Mouse (Mus musculus) left cerebral cortex, postnatal 4 days (tissue): ENCODE data around the gene Rpl32. TPM values are rescaled to one million over a fixed set of nuclear protein-coding genes. Genes with fewer than 3 reads are reported as not detected.

Experiments
- DNase-seq: peaks from one replicate; pipeline ENCODE4 v3.0.0-alpha.2; 2022
- intact Hi-C: fragments of 180-260 bp; cut with DNase I; formaldehyde crosslinking; loops from one replicate; pipeline ENCODE4 v1.15.1; 2025
- total RNA-seq, 2 experiments: library from RNA; stranded (reverse); gene quantifications; 2 replicates each; pipeline ENCODE4 v1.2.3; 2021

Rpl32 gene
- total RNA-seq, 2 experiments from 2014 or later: 842 to 903 TPM

DNA sequence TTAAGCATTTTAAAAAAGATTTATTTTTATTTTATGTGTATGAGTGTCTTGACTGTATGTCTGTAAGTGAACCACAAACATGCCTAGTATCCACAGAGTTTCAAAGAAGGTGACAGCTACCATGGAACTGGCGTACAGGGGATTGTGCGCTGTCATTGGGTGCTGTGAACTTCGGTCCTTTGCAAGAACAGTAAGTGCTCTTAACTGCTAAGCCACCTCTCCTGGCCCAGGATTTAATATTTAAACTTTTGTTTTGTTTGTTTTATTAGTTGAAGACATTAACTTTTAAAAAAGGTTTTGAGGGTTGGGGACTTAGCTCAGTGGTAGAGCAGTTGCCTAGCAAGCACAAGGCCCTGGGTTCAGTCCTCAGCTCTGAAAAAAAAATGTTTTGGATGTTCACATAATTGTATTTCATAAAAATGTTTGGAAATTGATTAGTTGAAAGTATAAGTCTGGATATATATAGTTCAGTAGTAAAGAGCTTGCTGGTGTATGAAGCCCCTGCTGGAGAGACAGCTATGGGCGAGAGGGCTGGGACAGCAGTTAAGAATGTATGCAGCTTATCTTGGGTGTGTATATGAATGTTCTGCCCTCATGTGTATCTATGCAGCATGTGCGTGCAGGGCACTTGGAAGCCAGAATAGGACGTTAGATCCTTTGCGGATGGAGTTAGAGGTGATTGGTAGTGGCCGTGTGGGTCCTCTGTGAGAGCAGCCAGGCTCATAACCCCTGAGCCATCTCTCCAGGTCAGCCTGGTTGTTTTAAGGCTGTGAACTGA, 12.9 kb upstream of the Rpl32 start:
- intact Hi-C loops: no loop called here
- DNase-seq: no peak

DNA sequence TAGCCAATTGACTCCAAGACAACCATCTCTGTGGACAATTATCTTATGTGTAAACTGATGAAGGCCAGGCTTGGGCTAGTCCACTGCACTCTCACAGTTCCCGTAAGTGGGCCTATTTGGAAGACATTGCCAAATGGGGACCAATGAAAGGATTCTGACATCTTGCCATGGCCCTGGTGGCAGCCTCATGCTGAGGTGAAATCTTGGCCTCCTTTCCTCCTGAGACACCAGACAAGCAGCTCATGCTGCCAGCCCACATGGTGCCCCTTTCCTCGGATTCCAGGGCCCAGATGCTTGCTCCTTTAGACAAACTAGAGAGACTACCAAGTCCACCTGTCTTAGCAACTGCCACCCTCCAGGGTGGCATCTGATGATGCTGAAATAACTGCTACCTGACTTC, 9.6 kb upstream of the Rpl32 start:
- DNase-seq: peak; percentile 35
- intact Hi-C loops: no loop called here

DNA sequence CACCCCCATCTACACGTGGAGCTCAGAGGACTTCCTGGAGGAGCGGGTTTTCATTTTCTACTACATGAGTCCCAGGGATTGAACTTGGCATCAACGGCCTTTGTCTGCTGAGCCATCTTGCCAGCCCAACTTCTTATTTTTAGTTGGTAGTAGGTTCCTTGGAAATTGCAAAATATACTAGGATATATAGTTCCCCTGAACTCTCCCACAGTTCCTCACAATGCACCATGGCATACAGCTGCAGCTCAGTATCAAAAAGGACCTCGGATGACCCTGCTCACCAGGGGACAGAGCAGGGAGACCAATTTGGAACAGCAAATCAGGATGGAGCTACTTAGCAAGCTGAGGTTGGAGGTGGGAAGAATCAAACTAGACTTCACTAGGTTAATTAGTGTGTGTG, 6.5 kb upstream of the Rpl32 start:
- intact Hi-C loops: no loop called here
- DNase-seq: no peak

DNA sequence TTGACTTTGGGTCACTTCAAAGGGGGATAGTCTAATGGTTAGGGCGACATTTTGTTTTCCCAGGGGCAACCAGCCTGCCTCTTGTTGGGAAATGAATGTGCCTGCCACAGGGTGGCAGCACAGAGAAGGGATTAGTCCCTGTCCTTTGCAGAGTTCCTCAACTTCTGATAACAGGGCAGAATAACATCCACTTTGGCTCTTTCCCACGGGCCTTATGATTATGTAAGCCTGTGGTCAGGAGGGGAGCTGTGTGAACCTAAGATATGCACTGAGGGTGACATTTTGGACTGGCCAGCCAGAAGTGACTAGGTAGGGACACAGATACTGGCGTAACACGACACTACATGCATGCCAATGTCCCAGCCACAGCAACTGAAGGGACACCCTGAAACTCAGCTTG, 5.6 kb upstream of the Rpl32 start:
- intact Hi-C loops: no loop called here
- peak; percentile 62 for DNase-seq

DNA sequence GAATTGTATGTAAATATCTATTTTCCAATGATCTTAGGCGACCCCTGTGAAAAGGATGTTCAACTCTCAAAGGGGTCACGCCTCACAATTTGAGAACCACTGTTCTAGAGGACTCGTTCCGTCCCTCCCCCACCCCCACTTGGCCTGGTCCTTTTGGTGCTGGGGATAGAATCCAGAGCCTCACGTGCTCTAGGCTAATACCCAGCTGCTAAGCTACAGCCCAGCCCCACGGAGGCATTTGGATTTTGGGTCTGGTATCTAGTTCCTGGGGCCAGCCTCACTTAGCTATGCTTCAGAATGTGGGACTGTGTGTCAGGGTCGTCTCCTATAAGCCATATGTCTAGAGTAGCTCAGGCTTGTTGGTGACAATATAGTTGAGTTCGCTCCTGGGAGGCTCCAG, 3.1 kb upstream of the Rpl32 start:
- DNase-seq: no peak
- intact Hi-C loops: no loop called here

DNA sequence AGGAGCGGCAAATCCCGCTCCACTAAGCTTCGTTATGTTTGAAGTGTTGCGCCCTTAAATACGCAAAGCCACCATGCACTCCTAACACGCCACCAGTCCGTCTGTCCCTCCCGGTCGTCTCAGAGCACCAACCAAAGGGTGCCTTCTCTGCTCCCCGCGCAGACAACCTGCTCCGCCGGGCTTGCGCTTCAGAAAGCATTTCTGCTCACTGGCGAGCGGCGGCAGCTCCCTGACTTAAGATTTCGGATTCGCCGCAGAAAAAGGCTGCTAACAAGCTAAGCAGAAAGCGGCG, 405 bp downstream of the Rpl32 start:
- intact Hi-C loops: loop anchor here (5.0 kb wide), 1 partner anchor 44 kb away; the partner anchor contains the start of genes Ift122 and Mbd4
- DNase-seq: no peak

DNA sequence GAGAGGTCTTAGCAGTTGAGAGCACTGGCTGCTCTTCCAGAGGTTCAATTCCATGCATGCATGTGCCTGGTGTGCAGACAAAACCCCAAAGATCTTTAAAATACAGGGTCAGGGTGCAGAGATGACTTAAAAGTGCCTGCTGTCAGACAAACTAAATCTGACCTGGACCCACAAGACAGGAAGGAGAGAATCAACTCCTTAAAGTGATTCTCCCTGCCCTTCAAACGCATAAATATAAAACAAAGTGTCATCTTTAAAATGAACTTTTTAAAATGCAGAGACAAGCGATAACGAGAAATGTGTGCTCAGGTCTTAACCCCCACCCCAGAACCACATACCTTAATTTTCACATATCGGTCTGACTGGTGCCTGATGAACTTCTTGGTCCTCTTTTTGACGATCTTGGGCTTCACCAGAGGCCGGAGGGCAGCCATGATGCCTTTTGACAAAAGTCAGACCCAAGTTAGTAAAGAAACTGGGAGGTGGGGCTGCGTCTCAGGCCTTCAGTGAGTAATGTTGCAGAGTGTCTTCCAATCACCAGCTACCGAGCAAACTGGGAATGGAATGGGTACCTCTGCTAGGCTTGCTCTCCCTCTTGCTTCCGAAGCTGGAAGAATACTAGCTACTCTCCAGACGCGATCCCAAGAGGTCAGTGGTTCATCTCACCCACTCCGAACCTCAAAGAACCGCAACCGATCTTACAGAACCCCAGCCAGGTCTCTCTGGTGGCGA, 917 bp downstream of the Rpl32 start:
- intact Hi-C loops: loop anchor here (5.0 kb wide), 1 partner anchor 45 kb away; the partner anchor contains the start of genes Ift122 and Mbd4
- no peak for DNase-seq

DNA sequence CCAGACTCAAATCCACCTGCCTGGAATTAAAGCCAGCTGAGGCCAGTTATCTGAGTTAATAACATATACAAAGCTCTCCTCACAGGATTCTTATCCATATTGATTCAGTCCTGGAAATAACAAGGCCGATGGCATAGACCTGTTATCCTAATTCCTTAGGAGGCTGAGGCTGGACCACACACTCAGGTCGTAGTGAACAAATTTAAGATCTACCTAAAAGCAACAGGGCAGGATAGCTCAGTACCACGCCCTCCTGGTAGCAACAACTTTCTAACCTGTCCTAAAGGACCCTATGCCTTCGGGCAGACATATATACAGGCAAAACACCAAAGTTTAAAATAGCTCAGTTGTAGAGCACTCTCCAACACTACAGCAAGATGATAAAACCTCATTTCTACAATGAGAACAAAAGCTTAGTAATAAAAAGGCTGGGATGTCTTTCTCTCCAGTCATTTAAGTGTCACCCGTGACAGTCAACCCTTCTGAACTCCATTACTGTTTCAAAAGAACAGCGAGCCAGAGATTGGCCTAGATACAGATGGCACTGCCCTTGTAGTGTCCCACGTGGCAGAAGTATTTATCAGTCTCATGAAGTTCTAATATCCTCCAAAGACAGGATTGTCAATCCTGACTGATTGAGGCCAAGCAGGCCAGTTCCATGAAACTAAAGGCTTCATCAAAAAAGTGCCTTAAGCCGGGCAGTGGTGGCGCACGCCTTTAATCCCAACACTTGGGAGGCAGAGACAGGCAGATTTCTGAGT, 3.9 kb downstream of the Rpl32 start:
- no peak for DNase-seq
- intact Hi-C loops: loop anchor here (5.0 kb wide), 1 partner anchor 48 kb away; the partner anchor contains the start of genes Ift122 and Mbd4

DNA sequence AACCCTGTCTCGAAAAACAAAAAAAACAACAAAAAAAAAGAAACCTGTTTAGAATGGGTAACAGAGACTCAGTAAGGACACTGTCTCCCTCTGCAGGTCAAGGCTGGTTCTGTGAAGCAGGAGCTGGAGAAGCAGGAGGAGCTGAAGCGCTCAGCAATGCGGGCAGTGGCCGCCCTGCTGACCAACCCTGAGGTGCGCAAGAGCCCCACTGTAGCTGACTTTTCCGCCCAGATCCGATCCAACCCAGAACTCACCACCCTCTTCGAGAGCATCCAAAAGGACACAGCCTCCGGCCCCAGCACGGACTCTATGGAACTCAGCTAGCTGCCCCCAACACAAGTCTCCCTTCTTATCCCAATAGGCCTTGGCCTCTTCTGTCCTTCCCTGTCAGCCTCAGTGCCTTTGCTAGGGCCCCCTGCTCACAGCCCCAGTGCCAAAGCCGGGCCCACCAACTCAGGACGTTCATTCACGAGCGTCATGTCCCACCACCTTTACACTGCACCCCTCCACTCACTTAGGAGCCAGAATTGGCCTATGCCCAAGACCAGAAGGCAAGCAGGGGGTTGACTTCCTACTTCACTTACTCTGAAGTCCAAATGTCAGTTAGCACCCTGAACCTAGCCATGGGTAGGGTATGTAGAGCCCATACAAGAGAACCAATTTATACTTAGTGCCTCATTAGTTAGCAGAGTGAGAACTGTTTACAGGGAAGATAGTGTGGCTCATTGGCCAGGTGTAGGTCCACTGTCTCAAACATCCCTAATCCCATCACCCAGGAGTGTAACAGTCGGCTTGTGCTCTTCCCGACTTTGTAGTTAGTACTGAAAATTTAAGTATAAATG, 4.8 kb downstream of the Rpl32 start:
- intact Hi-C loops: no loop called here
- DNase-seq: peak; percentile 82

DNA sequence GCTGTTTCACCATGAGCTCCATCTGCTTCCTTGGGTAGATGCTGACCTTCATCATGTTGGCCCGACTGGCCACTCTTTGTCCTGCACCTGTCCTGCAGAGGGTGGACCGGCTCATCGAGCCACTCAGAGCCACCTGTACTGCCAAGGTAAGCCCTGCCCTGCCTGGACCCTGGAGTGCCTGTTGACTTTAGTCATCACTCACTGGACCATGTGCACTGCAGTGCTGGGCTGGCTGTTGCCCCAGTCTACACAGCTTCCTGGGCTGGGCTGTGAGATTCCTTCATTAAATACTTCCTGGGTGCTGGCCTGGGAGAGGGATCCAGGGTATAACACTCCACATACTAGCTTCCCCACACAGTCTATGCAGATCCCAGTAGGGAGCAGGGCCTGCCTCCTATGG, 6.7 kb downstream of the Rpl32 start:
- intact Hi-C loops: no loop called here
- DNase-seq: no peak

DNA sequence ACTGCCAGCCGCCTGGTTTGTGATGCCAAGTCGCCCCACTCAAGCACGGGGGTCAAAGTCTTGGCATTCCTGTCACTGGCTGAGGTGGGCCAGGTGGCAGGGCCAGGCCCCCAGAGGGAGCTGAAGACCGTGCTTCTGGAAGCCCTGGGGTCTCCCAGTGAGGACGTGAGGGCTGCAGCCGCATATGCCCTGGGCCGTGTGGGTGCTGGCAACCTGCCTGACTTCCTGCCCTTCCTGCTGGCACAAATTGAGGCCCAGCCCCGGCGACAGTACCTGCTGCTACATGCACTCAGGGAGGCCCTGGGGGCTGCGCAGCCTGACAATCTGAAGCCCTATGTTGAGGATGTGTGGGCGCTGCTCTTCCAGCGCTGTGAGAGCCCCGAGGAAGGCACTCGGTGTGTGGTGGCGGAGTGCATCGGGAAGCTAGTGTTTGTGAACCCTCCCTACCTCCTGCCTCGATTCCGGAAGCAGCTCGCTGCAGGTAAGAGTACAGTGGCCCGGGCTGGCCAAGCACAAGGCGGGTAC, 15.8 kb downstream of the Rpl32 start:
- intact Hi-C loops: loop anchor here (10.0 kb wide), 1 partner anchor 168 kb away; no protein-coding TSS in a partner anchor
- peak; percentile 61 for DNase-seq

DNA sequence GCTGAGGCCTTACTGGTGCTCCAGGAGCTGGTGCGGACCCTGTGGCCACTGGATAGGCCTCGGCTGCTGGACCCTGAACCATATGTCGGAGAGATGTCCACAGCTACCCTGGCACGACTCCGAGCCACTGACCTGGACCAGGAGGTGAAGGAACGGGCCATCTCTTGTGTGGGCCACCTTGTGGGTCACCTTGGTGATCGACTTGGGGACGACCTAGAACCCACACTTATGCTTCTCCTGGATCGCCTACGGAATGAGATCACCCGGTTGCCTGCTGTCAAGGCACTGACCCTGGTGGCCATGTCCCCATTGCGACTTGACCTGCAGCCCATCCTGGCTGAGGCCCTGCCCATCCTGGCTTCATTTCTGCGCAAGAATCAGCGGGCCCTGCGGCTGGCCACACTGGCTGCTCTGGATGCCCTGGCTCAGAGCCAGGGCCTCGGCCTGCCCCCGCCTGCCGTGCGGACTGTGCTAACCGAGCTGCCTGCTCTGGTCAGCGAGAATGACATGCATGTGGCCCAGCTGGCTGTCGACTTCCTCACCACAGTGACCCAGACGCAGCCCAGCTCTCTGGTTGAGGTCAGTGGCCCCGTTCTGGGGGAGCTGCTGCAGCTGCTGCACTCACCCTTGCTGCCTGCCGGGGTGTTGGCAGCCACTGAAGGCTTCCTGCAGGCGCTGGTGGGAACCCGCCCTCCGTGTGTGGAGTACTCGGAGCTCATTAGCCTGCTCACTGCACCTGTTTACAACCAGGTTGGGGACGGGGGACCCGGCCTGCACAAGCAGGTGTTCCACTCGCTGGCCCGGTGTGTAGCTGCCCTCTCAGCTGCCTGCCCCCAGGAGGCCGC, 16.5 kb downstream of the Rpl32 start:
- DNase-seq: peak; percentile 61
- intact Hi-C loops: loop anchor here (10.0 kb wide), 1 partner anchor 167 kb away; no protein-coding TSS in a partner anchor

DNA sequence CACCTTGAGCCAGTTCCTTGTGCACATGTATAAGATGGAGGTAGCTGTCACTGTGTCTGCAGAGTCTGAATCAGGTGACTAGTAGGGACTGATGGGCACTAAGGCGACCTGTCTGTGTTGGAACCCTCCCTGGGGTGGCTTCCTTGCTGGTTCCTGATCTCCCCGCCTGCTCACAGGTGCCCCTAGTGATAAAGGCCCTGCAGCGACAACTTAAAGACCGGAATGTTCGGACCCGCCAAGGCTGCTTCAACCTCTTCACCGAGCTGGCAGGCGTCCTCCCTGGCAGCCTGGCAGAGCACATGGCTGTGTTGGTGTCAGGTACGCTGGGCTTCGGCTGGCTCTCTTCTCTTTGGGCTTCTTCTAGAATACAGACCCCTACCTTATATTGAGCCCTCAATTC, 17.5 kb downstream of the Rpl32 start:
- no peak for DNase-seq
- intact Hi-C loops: loop anchor here (10.0 kb wide), 1 partner anchor 166 kb away; no protein-coding TSS in a partner anchor

DNA sequence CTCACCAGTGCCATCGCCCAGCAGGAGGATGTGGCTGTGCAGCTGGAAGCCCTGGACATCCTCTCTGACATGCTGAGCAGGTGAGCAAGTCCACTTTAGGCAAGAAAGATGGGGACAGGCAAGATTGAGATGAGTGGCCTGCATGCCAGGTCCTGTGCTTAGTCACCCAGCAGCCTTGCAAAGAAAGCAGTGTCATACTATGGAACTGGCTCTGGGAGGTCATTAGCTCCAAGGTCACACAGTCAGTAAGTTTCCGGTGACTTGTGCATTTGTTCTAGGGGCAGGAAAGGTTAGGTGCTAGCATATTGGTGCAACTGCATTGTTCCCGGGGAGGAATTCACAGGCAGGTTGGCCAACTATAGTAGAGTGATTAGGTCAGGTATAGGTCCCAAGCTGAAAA, 25.8 kb downstream of the Rpl32 start:
- intact Hi-C loops: no loop called here
- DNase-seq: no peak

DNA sequence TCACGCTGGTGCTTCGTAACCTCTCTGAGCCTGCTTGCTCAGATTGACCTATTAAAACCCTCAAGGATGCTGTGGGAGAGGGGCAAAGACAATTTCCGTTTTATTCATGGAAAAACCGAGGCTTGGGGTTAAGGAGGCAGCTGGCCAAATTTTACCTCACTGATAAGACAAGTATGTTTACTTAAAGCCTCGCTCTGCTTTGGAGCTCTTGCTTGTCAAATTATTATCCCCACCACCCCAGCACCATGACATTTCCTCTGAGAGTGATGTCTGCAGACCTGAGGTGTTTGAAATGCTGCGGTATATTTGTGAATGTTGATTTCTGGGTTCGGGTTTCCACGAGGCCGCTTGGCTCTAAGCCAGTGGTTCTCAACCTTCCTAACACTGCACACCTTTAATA, 32.2 kb downstream of the Rpl32 start:
- intact Hi-C loops: no loop called here
- DNase-seq: no peak

DNA sequence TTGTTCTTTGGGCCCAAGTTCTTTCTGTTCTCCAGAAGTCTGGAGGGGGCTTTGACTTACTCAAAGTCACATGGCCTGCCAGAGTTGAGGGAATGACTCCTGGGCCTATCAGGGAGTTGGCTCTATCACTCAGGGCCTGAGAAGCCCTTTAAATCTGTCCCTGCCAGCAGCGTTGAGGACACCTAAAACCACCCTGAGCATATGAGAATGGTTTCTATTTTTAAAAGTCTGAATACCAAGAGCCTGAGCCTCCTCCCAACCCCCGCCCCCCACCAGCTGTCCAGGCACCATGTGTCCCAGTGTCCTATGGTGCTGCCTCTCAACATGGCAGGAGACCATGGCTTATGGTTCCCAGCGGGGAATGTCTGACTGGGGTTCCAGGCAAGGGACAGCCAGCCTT, 32.7 kb downstream of the Rpl32 start:
- intact Hi-C loops: no loop called here
- peak; percentile 35 for DNase-seq

DNA sequence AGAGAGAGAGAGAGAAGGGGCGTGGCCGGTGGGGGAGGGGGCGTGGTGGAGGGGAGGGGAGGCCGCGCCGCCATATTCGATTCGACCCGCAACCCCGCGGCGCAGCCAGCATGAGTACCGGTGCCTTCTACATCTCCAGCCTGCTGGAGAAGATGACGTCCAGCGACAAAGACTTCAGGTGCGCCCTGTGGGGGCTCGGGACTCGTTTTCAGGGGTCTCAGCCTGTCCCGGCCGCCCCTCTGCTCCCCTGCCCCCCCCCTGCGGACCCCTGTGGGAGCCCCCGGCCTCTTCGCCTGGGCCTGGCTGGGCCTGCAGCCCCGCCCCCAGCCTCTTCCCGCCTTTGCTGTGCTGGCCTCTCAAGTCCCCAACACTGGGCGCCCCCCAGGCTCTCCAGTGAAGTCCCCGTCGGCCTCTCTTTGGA, 34.0 kb downstream of the Rpl32 start, which contains the start of gene Cand2:
Gene Cand2 (plus strand): TSS at position 38 of the 421 bp plus-strand sequence.
- intact Hi-C loops: no loop called here
- DNase-seq: peak; percentile 84

DNA sequence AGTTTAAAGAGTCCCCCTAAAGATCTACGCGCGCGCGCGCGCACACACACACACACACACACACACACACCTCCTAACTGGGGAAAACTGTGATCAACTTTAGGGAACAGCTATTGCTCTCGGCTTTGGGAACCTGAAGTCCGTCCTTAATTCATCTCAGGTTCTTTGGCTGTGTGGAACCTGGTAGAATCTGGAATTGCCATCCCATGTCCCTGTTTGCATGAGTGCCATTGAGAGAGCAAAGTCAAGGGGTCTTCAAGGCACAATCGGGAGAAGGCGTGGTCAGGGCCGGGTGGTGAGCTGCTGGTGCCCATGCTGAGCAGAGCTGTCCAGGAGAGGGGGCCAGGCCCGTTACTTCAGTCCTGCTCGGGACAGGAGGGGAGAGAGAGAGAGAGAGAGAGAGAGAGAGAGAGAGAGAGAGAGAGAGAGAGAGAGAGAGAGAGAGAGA, 34.6 kb downstream of the Rpl32 start:
- intact Hi-C loops: no loop called here
- DNase-seq: peak; percentile 44

DNA sequence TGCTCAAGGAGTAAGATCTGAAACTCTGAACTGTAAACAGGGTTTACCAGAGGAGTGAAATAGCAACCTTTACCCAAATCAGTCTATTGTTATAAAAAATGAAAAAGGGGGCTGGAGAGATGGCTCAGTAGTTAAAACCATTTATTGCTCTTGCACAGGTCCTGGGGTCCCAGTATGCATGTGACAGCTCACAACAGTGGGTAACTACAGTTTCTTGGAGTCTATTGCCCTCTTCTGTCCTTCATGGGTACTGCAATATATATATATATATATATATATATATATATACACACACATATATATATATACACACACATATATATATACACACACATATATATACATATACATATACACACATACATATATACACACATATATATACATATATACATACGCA, 35.9 kb downstream of the Rpl32 start:
- intact Hi-C loops: no loop called here
- no peak for DNase-seq
